Comparison of ENCODE assay signal across 10 mouse cellular contexts in the genomic region with DNA sequence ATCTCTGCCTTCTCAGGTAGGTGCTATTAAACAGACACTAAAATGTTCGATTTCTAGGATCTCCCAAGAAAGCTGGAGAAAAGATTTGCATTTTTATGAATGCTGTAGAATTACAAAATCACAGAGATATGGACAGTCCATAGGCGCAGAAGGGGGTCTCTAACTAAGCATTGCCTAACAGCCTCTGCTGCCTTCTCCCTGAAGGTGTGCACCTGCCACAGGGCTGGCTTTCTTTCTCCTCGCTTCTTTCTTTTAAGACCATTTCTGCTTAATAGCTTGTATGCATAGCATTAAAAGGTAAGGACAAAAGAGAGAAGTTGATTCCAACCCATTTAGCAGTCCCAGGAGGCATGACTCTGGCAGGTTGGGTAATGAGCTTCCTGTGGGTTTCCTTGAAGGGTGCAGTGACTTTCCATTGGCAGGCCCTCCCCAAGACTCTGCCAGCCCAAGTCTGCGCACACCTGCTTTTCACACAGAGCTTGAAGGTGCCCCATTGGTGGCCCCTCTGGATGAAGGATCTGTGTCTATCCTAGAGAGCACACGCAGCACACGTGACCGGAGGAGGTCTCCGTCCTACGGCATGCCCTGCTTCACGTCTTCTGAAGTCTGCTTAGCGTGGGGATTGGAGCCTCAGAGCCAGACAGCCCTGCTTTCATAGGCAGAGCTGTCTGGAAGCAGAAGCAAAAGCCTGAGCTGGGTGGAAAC.
DNase-seq lines count a peak whose midpoint lies in the region; ATAC-seq lines count a peak whose summit lies in the region.
"Had no signal": no experiment of that assay in that cellular context is flagged by ENCODE, and none has a peak within 500 bp of the region (broad histone marks: within the 10 kb centered on the region; RNA-seq: fewer than 3 reads in every experiment).

No protein-coding gene starts in this region.

- DNase-seq in layer of hippocampus, adult 9-11 months = peak; percentile 54
- no peak for DNase-seq in layer of hippocampus, adult 18-20 months (ENCODE audit: low spot score in 2 of 2)
- peak; percentile 9 for DNase-seq in ZHBTc4 (ENCODE audit: low read depth, low spot score)
- DNase-seq in telencephalon, adult 2 months (ENCODE audit: low read depth, low spot score) = peak; percentile 32
- DNase-seq in left cerebral cortex, postnatal 36 days (ENCODE audit: low spot score in 2 of 2) = no peak
- DNase-seq in adrenal gland, postnatal 36 days = no peak

- 76% methylated on average over 11 of the region's 11 CpGs for WGBS in intestine, embryonic 16.5 days

- no peak overlapping the region for H3K9ac ChIP-seq in intestine, embryonic 16.5 days (ENCODE audit: low read depth, low read length)
- H3K9ac ChIP-seq: liver, embryonic 12.5 days had no signal

- intact Hi-C loops in left cerebral cortex, postnatal 36 days (cut with DNase I) = no loop called here

- H3K4me2 ChIP-seq in intestine, embryonic 16.5 days (ENCODE audit: low read depth, low read length) = no peak overlapping the region
- H3K4me2 ChIP-seq: liver, embryonic 12.5 days had no signal

- no peaks in the 10 kb centered on the region for H3K9me3 ChIP-seq in intestine, embryonic 16.5 days (ENCODE audit: control insufficient read depth, low read length)
- H3K9me3 ChIP-seq: liver, embryonic 12.5 days had no signal

- H3K27me3 ChIP-seq in intestine, embryonic 16.5 days (replicated peaks; ENCODE audit: control insufficient read depth, insufficient read depth, low read length) = no peaks in the 10 kb centered on the region
- H3K27me3 ChIP-seq: liver, embryonic 12.5 days had no signal

- ATAC-seq in granulocyte monocyte progenitor cell, adult 5-6 weeks (replicated peaks; ENCODE audit: poor library complexity, severe bottlenecking) = peak; percentile 83
- ATAC-seq in intestine, embryonic 16.5 days = no peak
- ATAC-seq: liver, embryonic 12.5 days had no signal

- H3K36me3 ChIP-seq in intestine, embryonic 16.5 days (ENCODE audit: control insufficient read depth, insufficient read depth, low read length) = no peaks in the 10 kb centered on the region
- H3K36me3 ChIP-seq: liver, embryonic 12.5 days had no signal

- no peak overlapping the region for H3K27ac ChIP-seq in intestine, embryonic 16.5 days (ENCODE audit: low read length)
- H3K27ac ChIP-seq: liver, embryonic 12.5 days had no signal

- H3K4me3 ChIP-seq in intestine, embryonic 16.5 days (ENCODE audit: low read length) = no peak overlapping the region
- H3K4me3 ChIP-seq: liver, embryonic 12.5 days; myocyte had no signal

- peaks cover 15% of the 10 kb centered on the region for H3K4me1 ChIP-seq in intestine, embryonic 16.5 days (ENCODE audit: control insufficient read depth, insufficient read depth, low read length)
- H3K4me1 ChIP-seq: liver, embryonic 12.5 days had no signal

Comparison
In these comparisons a context has a peak if more than half of its experiments do, and no peak if none do; other contexts are left out.
1. DNase-seq: peak in layer of hippocampus, adult 9-11 months (single experiment), ZHBTc4 (single experiment) and telencephalon, adult 2 months (single experiment); none in layer of hippocampus, adult 18-20 months (0 of 2), left cerebral cortex, postnatal 36 days (0 of 2) and adrenal gland, postnatal 36 days (0 of 2).